Comparison of ENCODE assay signal across 11 mouse cellular contexts in the genomic region with DNA sequence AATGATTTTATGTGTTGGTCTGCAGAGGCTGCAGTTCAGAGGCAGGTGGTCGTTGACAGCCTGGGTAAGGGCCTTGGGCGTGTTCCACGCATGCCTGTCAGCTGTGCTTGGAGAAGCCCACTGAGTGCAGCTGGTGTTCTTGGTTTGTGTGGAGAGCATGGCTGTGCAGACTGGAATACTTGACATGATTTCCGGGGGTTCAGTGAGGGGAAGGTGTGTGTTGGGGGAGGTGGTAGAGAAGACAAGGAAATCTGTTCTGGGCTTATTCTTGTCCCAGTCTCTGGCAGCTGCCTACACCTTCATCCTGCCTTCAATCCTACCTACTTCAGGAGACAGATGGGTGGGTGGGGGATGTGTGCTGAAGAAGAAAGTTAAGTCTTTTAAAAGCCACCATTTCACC. TPM values are rescaled to one million over a fixed set of nuclear protein-coding genes. Genes with fewer than 3 reads are reported as not detected.
A peak's percentile ranks its signal among the peaks of the same experiment; 100 is the strongest.
DNase-seq lines count a peak whose midpoint lies in the region; ATAC-seq and TF ChIP-seq lines count a peak whose summit lies in the region.
"Had no signal": no experiment of that assay in that cellular context is flagged by ENCODE, and none has a peak within 500 bp of the region (broad histone marks: within the 10 kb centered on the region; RNA-seq: fewer than 3 reads in every experiment).

No protein-coding gene starts in this region.

- H3K27me3 ChIP-seq in limb, embryonic 12.5 days = no peaks in the 10 kb centered on the region
- H3K27me3 ChIP-seq in limb, embryonic 10.5 days (ENCODE audit: low read depth, poor library complexity, severe bottlenecking) = no peaks in the 10 kb centered on the region
- H3K27me3 ChIP-seq in limb, embryonic 14.5 days (ENCODE audit: control insufficient read depth, insufficient read depth, low read length) = no peaks in the 10 kb centered on the region
- no peaks in the 10 kb centered on the region for H3K27me3 ChIP-seq in neural tube, embryonic 15.5 days (replicated peaks)
- H3K27me3 ChIP-seq: heart, embryonic 15.5 days; neural tube, embryonic 13.5 days; stomach, embryonic 15.5 days had no signal

- peak; percentile 16 for DNase-seq in cerebellum, adult 11 months
- DNase-seq in cerebellum, adult 8-10 months = no peak
- DNase-seq in limb, embryonic 10.5 days (ENCODE audit: low spot score) = no peak
- DNase-seq in frontal cortex, postnatal 36 days (ENCODE audit: low spot score in 2 of 2) = peak; percentile 73 to 87
- no peak for DNase-seq in limb, embryonic 14.5 days (ENCODE audit: low spot score)

- H3K9me3 ChIP-seq in limb, embryonic 12.5 days = no peaks in the 10 kb centered on the region
- H3K9me3 ChIP-seq in limb, embryonic 10.5 days (replicated peaks) = no peaks in the 10 kb centered on the region
- H3K9me3 ChIP-seq in limb, embryonic 14.5 days (ENCODE audit: control insufficient read depth, low read length) = no peaks in the 10 kb centered on the region
- no peaks in the 10 kb centered on the region for H3K9me3 ChIP-seq in neural tube, embryonic 15.5 days (replicated peaks)
- H3K9me3 ChIP-seq: heart, embryonic 15.5 days; neural tube, embryonic 13.5 days; stomach, embryonic 15.5 days had no signal

- no peak overlapping the region for H3K4me3 ChIP-seq in limb, embryonic 12.5 days (replicated peaks)
- no peak overlapping the region for H3K4me3 ChIP-seq in limb, embryonic 10.5 days
- H3K4me3 ChIP-seq in limb, embryonic 14.5 days (replicated peaks; ENCODE audit: low read length) = no peak overlapping the region
- no peak overlapping the region for H3K4me3 ChIP-seq in neural tube, embryonic 15.5 days (replicated peaks)
- H3K4me3 ChIP-seq: heart, embryonic 15.5 days; neural tube, embryonic 13.5 days; stomach, embryonic 15.5 days had no signal

- no peak for TF ChIP-seq POLR2A in limb, embryonic 14.5 days (IDR thresholded peaks at IDR 0.05; ENCODE audit: borderline replicate concordance, extremely low read depth, insufficient read depth, insufficient read length)

- H3K9ac ChIP-seq in limb, embryonic 12.5 days (replicated peaks) = no peak overlapping the region
- H3K9ac ChIP-seq in limb, embryonic 14.5 days (ENCODE audit: low read depth, low read length, severe bottlenecking) = no peak overlapping the region
- H3K9ac ChIP-seq in neural tube, embryonic 15.5 days (replicated peaks) = no peak overlapping the region
- H3K9ac ChIP-seq: heart, embryonic 15.5 days; neural tube, embryonic 13.5 days; stomach, embryonic 15.5 days had no signal

- H3K4me2 ChIP-seq in limb, embryonic 12.5 days = no peak overlapping the region
- no peak overlapping the region for H3K4me2 ChIP-seq in limb, embryonic 14.5 days (replicated peaks; ENCODE audit: low read depth, low read length, severe bottlenecking)
- H3K4me2 ChIP-seq in neural tube, embryonic 15.5 days = no peak overlapping the region
- H3K4me2 ChIP-seq: heart, embryonic 15.5 days; neural tube, embryonic 13.5 days; stomach, embryonic 15.5 days had no signal

- no peak for ATAC-seq in limb, embryonic 12.5 days (ENCODE audit: insufficient number of reproducible peaks, insufficient read depth, low FRiP score, low TSS enrichment, low read depth)
- no peak for ATAC-seq in limb, embryonic 14.5 days (ENCODE audit: low FRiP score, low read depth)
- ATAC-seq in inflammation-experienced regulatory T-cells, adult 6 months = no peak
- no peak for ATAC-seq in neural tube, embryonic 15.5 days (ENCODE audit: low FRiP score)

- 69% methylated on average over 4 of the region's 4 CpGs for WGBS in limb, embryonic 12.5 days
- WGBS in limb, embryonic 10.5 days = 83% methylated on average over 4 of the region's 4 CpGs
- 55% methylated on average over 4 of the region's 4 CpGs for WGBS in limb, embryonic 14.5 days
- 57% methylated on average over 4 of the region's 4 CpGs for WGBS in neural tube, embryonic 15.5 days

- peak overlapping the region; percentile 53; the same call in 1 of the 2 replicates for H3K27ac ChIP-seq in limb, embryonic 12.5 days
- no peak overlapping the region for H3K27ac ChIP-seq in limb, embryonic 10.5 days
- 0 out of 2 replicates have a peak overlapping the region, but pooled peaks have one; percentile 38 for H3K27ac ChIP-seq in limb, embryonic 14.5 days (replicated peaks; ENCODE audit: low read depth, low read length)
- no peak overlapping the region for H3K27ac ChIP-seq in neural tube, embryonic 15.5 days (replicated peaks)
- H3K27ac ChIP-seq: heart, embryonic 15.5 days; neural tube, embryonic 13.5 days; stomach, embryonic 15.5 days had no signal

- peaks cover 44% of the 10 kb centered on the region for H3K4me1 ChIP-seq in limb, embryonic 12.5 days (replicated peaks)
- H3K4me1 ChIP-seq in limb, embryonic 10.5 days = peaks cover 36% of the 10 kb centered on the region
- peaks cover 36% of the 10 kb centered on the region for H3K4me1 ChIP-seq in limb, embryonic 14.5 days (ENCODE audit: control insufficient read depth, insufficient read depth, low read length)
- peaks cover 59% of the 10 kb centered on the region for H3K4me1 ChIP-seq in neural tube, embryonic 15.5 days

- no peaks in the 10 kb centered on the region for H3K36me3 ChIP-seq in limb, embryonic 12.5 days
- peaks cover 8% of the 10 kb centered on the region; the same call in 1 of the 2 replicates for H3K36me3 ChIP-seq in limb, embryonic 10.5 days
- peaks cover 2% of the 10 kb centered on the region; the same call in 1 of the 2 replicates for H3K36me3 ChIP-seq in limb, embryonic 14.5 days (ENCODE audit: control insufficient read depth, insufficient read depth, low read length)
- no peaks in the 10 kb centered on the region for H3K36me3 ChIP-seq in neural tube, embryonic 15.5 days
- H3K36me3 ChIP-seq: heart, embryonic 15.5 days; neural tube, embryonic 13.5 days had no signal

RNA-seq across cellular contexts. Expression of gene Akt2, which starts 10.3 kb away (rescaled TPM):
- polyA plus RNA-seq in limb, embryonic 12.5 days (2016; fragmentation: Nextera tagmentation; extraction: Ambion mirVana) = 98.8 and 104 TPM in 2 replicates
- polyA plus RNA-seq in limb, embryonic 10.5 days (2016; fragmentation: Nextera tagmentation; extraction: Ambion mirVana) = 91.3 and 95.0 TPM in 2 replicates
- polyA plus RNA-seq in limb, embryonic 14.5 days (2012; rRNA removed) = 96.6 and 110 TPM in 2 replicates
- 112 and 119 TPM in 2 replicates for polyA plus RNA-seq in limb, embryonic 14.5 days (2014; fragmentation: Nextera tagmentation; extraction: Ambion mirVana)
- 10 to 100 TPM; 41.6 to 51.3 (median 43.1) TPM for polyA plus RNA-seq in inflammation-experienced regulatory T-cells, adult 6 months (2017; shearing (Covaris generic))
- polyA plus RNA-seq in neural tube, embryonic 15.5 days (2015; fragmentation: Nextera tagmentation; extraction: Ambion mirVana) = 52.0 and 59.7 TPM in 2 replicates

RNA-seq across cellular contexts. Expression of gene 2310022A10Rik, which starts 48.6 kb away (rescaled TPM):
- 34.7 and 36.0 TPM in 2 replicates for polyA plus RNA-seq in limb, embryonic 12.5 days (2016; fragmentation: Nextera tagmentation; extraction: Ambion mirVana)
- polyA plus RNA-seq in limb, embryonic 10.5 days (2016; fragmentation: Nextera tagmentation; extraction: Ambion mirVana) = 40.8 and 41.2 TPM in 2 replicates
- 39.8 and 49.0 TPM in 2 replicates for polyA plus RNA-seq in limb, embryonic 14.5 days (2012; rRNA removed)
- polyA plus RNA-seq in limb, embryonic 14.5 days (2014; fragmentation: Nextera tagmentation; extraction: Ambion mirVana) = 27.0 and 27.4 TPM in 2 replicates
- polyA plus RNA-seq in inflammation-experienced regulatory T-cells, adult 6 months (2017; shearing (Covaris generic)) = 10 to 100 TPM; 16.4 to 24.4 (median 21.4) TPM
- polyA plus RNA-seq in neural tube, embryonic 15.5 days (2015; fragmentation: Nextera tagmentation; extraction: Ambion mirVana) = 32.6 and 33.9 TPM in 2 replicates

RNA-seq across cellular contexts. Expression of gene Pld3, which starts 48.6 kb away (rescaled TPM):
- polyA plus RNA-seq in limb, embryonic 12.5 days (2016; fragmentation: Nextera tagmentation; extraction: Ambion mirVana) = 59.7 and 68.5 TPM in 2 replicates
- 31.6 and 49.5 TPM in 2 replicates for polyA plus RNA-seq in limb, embryonic 10.5 days (2016; fragmentation: Nextera tagmentation; extraction: Ambion mirVana)
- polyA plus RNA-seq in limb, embryonic 14.5 days (2012; rRNA removed) = 147 and 193 TPM in 2 replicates
- polyA plus RNA-seq in limb, embryonic 14.5 days (2014; fragmentation: Nextera tagmentation; extraction: Ambion mirVana) = 110 and 114 TPM in 2 replicates
- 100 to 1,000 TPM; 155 to 246 (median 192) TPM for polyA plus RNA-seq in inflammation-experienced regulatory T-cells, adult 6 months (2017; shearing (Covaris generic))
- polyA plus RNA-seq in neural tube, embryonic 15.5 days (2015; fragmentation: Nextera tagmentation; extraction: Ambion mirVana) = 187 and 191 TPM in 2 replicates

RNA-seq across cellular contexts. Expression of gene Ttc9b, which starts 52.1 kb away (rescaled TPM):
- polyA plus RNA-seq in limb, embryonic 12.5 days (2016; fragmentation: Nextera tagmentation; extraction: Ambion mirVana) = 0.20 TPM in 1 of 2 replicates, not detected in the other
- polyA plus RNA-seq in limb, embryonic 10.5 days (2016; fragmentation: Nextera tagmentation; extraction: Ambion mirVana) = 0.23 TPM in 1 of 2 replicates, not detected in the other
- 0.14 and 0.24 TPM in 2 replicates for polyA plus RNA-seq in limb, embryonic 14.5 days (2012; rRNA removed)
- polyA plus RNA-seq in limb, embryonic 14.5 days (2014; fragmentation: Nextera tagmentation; extraction: Ambion mirVana) = 0.10 and 0.21 TPM in 2 replicates
- not detected for polyA plus RNA-seq in inflammation-experienced regulatory T-cells, adult 6 months (2017; shearing (Covaris generic))
- 78.0 and 99.5 TPM in 2 replicates for polyA plus RNA-seq in neural tube, embryonic 15.5 days (2015; fragmentation: Nextera tagmentation; extraction: Ambion mirVana)
- polyA plus RNA-seq: heart, embryonic 15.5 days had no signal

Comparison
In these comparisons a context has a peak if more than half of its experiments do, and no peak if none do; other contexts are left out.
1. DNase-seq: peak in cerebellum, adult 11 months (single experiment) and frontal cortex, postnatal 36 days (2 of 2); none in cerebellum, adult 8-10 months (single experiment), limb, embryonic 10.5 days (single experiment) and limb, embryonic 14.5 days (single experiment).
2. H3K27ac ChIP-seq: peak in limb, embryonic 12.5 days (single experiment) and limb, embryonic 14.5 days (single experiment); none in limb, embryonic 10.5 days (single experiment) and neural tube, embryonic 15.5 days (single experiment).